Mouse (Mus musculus): ENCODE measurements around the gene Zan. TPM values are rescaled to one million over a fixed set of nuclear protein-coding genes. Genes with fewer than 3 reads are reported as not detected.

Zan gene
- polyA plus RNA-seq, 1 experiment from 2014 or later = 0.05 TPM

DNA sequence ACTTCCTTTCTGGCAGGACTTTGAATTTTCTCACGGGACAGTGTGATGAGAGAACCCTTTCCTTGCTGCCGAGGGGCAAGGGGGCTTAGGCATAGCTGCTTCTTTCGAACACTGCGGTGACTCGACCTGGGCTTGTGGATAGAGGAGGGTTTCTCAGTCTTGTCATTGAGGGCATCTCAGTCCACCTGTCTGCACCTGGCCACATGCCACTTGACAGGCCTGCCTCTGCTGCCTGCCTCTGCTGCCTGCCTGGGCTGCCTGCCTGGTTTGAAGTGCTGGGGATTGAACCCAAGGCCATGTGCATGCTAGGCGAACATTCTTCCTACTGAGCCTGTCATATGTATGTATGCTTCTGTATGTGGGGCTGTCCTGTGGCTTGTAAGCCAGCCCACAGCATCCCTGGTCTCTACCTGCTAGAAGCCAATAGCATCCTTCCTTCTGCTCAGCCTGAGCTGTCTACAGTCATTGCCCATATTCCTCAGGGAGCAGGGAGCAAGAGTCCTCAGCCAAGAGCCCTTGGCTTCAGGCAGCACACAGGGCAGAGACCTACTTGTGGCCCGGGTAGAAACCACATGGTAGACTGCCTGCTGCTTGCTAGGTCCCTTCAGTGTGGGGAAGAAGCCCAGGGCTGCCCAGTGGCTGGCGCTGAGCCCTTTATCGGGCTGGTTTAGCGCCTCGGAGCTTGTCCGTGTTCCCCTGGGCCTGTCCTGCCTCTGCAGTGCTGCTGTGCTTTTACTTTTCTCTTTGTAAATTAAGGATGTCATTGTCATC is 37.3 kb upstream of the Zan start:
- WGBS = 74% methylated on average over 12 of the region's 12 CpGs
- H3K9me3 ChIP-seq (replicated peaks) = no peaks in the 10 kb centered on the region
- ATAC-seq (replicated peaks; ENCODE audit: insufficient number of reproducible peaks, insufficient read depth, low FRiP score, low read depth) = no peak
- no peak overlapping the region for H3K4me2 ChIP-seq
- no peak overlapping the region for H3K9ac ChIP-seq
- no peak overlapping the region for H3K27ac ChIP-seq
- no peaks in the 10 kb centered on the region for H3K27me3 ChIP-seq
- H3K36me3 ChIP-seq = peaks cover 9% of the 10 kb centered on the region; the same call in 1 of the 2 replicates
- no peak overlapping the region for H3K4me3 ChIP-seq
- peaks cover 47% of the 10 kb centered on the region for H3K4me1 ChIP-seq (replicated peaks)

DNA sequence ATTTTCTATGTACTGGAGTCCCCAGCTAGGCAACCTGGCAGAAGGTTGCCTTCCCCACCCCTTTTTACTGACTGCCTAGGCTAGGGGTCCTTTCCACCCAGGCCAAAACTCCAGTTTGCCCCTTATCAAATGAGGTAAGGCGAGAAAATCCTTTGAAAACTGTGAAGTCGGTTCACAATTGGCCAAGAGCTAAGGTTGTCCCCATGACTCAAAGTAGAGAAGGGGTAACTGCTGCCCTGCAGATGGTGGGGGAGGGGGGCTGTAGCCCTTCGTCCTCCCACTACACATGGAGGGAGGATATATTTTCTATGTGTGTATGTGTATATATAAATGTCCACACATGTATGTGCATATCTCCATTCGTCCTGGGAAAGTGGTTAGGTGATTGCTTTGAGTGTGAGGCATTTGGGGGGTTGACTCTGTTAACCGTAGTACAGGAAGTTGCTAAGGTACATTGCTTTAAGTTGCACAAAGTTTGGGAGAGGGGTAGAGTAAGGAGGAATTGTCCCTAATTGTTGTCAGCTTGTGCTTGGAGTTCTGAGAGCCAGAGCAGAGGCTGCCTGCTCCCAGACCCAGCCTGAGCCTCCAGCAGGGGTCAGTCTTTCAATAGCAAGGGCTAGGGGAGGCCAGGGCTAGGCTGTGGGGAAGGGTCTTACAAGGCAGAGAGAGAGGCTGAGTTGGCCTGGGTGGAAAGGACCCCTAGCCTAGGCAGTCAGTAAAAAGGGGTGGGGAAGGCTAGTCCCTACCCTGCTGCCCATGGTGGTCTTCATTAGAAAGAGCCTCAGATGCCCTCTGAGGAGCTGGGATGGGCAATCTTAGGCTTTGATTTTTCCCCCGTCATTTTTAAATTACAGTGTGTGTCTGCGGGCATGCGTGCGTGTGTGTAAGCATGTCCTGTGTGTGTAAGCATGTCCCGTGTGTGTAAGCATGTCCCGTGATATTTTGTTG is 36.3 kb upstream of the Zan start:
- ATAC-seq (replicated peaks; ENCODE audit: insufficient number of reproducible peaks, insufficient read depth, low FRiP score, low read depth) = no peak
- Histone ChIP-seq H3K27ac (no peak overlapping the region), H3K4me2 (no peak overlapping the region), H3K27me3 (no peaks in the 10 kb centered on the region), H3K4me1 (replicated peaks) (peaks cover 47% of the 10 kb centered on the region), H3K9me3 (replicated peaks) (no peaks in the 10 kb centered on the region), H3K36me3 (no peaks in the 10 kb centered on the region), H3K9ac (0 out of 2 replicates have a peak overlapping the region, but pooled peaks have one; percentile 21), H3K4me3 (no peak overlapping the region)
- 72% methylated on average over 11 of the region's 11 CpGs for WGBS

DNA sequence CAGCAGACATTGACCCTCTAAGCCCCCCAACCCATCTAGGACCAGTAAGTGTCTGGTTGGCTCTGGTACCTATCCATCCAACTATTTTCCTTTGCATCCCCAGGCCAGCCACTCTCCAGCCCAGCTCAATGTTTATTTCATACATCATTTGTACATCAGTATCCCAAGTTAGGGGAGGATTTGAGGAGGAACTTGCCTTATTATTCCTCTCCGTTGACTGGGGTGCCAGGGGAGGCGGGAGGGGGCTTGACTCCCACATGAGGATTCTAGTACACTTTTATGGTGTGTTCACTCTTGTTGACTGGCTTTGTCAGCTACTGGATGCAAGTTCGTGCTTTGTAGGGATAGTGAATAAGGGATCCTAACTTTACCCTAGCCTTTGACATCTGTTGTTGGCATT is 34.8 kb upstream of the Zan start:
- Histone ChIP-seq H3K36me3 (no peaks in the 10 kb centered on the region), H3K4me1 (replicated peaks) (peaks cover 47% of the 10 kb centered on the region), H3K4me3 (peak overlapping the region; percentile 93), H3K9me3 (replicated peaks) (no peaks in the 10 kb centered on the region), H3K27ac (no peak overlapping the region), H3K27me3 (no peaks in the 10 kb centered on the region), H3K9ac (no peak overlapping the region; the same call in 1 of the 2 replicates), H3K4me2 (peak overlapping the region; percentile 86)
- WGBS = 64% methylated on average over 3 of the region's 3 CpGs
- ATAC-seq (replicated peaks; ENCODE audit: insufficient number of reproducible peaks, insufficient read depth, low FRiP score, low read depth) = no peak

DNA sequence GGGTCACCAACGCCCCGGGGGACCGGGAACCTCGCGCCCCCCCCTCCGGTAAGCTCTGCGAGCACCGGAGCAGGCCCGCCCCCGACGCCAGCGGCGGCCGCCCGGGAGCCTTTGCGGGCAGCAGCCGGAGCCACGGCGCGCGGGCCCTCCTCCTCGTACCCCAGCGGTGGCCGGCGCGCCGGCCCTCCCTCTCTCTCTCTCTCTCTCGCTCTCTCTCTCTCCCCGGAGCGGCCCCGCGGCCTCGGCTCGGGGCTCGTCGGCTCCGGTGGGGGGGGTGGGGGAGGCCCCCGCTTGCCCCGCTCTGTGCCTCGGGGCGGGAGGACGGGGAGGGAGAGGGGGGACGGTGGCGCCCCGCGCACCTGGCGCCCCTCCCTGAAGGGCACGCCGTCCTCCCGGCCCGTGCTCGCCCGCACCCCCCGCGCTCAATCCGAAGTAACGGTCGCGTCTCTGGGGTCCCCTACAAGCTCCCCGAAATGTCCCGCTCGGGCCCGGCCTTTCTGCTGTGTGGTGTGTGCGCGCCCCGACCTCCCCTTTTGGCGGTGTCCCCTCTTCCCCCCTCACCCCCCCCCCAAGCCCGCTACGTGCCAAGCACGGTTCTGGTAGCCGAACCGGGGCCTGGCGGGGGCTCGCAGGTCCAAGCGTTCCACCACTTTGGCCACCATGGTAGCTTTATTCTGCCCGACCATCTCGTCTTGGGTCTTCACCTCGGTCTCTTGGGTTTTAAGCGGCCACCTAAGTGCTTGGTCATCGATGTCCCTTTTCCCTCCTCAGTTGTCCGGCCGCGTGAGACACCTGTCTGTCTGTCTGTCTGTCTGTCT is 33.9 kb upstream of the Zan start:
- Histone ChIP-seq H3K36me3 (no peaks in the 10 kb centered on the region), H3K27me3 (no peaks in the 10 kb centered on the region), H3K9ac (peak overlapping the region; percentile 94), H3K27ac (peak overlapping the region; percentile 87), H3K9me3 (replicated peaks) (no peaks in the 10 kb centered on the region), H3K4me1 (replicated peaks) (peaks cover 47% of the 10 kb centered on the region), H3K4me3 (peak overlapping the region; percentile 93), H3K4me2 (peak overlapping the region; percentile 86)
- WGBS = under 1% methylated on average over 51 of the region's 83 CpGs
- ATAC-seq (replicated peaks; ENCODE audit: insufficient number of reproducible peaks, insufficient read depth, low FRiP score, low read depth) = peak; percentile 55

DNA sequence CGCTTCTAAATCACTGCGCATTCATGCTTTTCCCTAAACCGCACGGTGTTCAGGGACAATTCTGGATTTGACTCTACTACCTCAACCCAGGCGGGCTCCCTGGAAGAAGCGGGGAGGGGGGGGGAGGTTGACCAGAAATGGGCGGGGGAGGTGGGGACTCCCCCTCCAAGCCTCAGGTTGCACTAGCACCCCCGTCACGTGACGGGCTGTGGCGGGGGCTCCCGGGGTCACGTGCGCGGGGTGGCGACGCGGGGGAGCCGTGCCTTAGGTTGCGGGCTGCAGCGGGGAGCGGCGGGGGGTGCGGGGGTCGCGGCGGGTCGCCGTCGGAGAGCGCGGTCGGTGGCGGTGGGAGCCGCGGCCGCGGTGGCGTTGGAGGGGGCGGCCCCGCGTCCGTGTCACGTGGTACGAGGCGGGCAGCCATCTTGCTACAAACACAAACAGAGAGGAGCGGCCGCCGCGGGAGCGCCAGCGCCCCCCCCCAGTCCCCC is 33.2 kb upstream of the Zan start:
- Histone ChIP-seq H3K36me3 (no peaks in the 10 kb centered on the region), H3K27me3 (no peaks in the 10 kb centered on the region), H3K4me3 (peak overlapping the region; percentile 93), H3K4me2 (peak overlapping the region; percentile 86), H3K9me3 (replicated peaks) (no peaks in the 10 kb centered on the region), H3K4me1 (replicated peaks) (peaks cover 45% of the 10 kb centered on the region), H3K9ac (peak overlapping the region; percentile 94), H3K27ac (peak overlapping the region; percentile 87)
- ATAC-seq (replicated peaks; ENCODE audit: insufficient number of reproducible peaks, insufficient read depth, low FRiP score, low read depth) = peak; percentile 73
- WGBS = 3% methylated on average over 23 of the region's 52 CpGs

DNA sequence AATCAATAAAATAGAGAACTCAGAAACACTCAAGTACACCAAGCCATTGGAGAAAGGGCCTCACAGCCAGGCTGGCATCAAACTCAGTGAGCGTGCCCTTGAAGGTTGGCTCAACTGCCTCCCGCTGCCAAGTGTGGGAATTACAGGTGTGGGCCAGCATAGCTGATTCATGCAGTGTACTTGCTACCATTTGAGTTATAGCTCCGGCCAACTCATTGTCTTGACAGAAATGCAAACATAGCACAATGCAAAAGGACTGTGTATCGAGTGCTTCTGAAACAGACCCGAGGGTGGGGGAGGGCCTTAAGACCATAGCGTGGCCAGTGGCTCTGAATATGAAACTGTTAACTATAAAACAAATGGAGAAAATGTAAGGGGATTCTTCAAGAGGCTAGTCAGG is 27.2 kb upstream of the Zan start:
- Histone ChIP-seq H3K4me1 (replicated peaks) (peaks cover 18% of the 10 kb centered on the region), H3K4me3 (no peak overlapping the region), H3K9ac (no peak overlapping the region), H3K4me2 (no peak overlapping the region), H3K9me3 (replicated peaks) (no peaks in the 10 kb centered on the region), H3K36me3 (no peaks in the 10 kb centered on the region), H3K27me3 (no peaks in the 10 kb centered on the region), H3K27ac (no peak overlapping the region)
- ATAC-seq (replicated peaks; ENCODE audit: insufficient number of reproducible peaks, insufficient read depth, low FRiP score, low read depth) = no peak
- WGBS = 82% methylated on average over 6 of the region's 6 CpGs

DNA sequence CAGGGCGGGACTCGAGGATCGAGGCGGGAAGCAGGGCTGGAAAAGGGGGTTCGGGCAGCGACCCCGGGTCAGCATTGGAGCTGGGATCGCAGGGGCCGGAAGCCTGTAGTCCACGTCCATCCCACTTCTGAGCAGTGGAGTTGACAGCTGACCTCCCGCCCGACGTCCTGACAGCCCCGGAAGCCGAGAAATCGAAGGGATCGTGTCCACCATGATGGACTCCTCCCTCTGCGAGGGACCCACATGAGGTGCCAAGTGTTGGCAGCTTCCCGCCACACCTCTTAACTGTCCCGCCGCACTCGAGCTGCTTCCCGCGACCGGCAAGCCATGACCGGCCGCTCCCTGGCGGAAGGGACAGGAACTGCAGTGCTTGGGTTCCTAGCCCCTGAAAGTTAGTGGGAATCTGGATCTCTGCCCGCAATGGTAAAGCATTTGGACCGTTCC is 25.8 kb upstream of the Zan start:
- H3K4me1 ChIP-seq (replicated peaks) = peaks cover 18% of the 10 kb centered on the region
- peak overlapping the region; percentile 82 for H3K4me3 ChIP-seq
- under 1% methylated on average over 28 of the region's 30 CpGs for WGBS
- no peaks in the 10 kb centered on the region for H3K36me3 ChIP-seq
- no peaks in the 10 kb centered on the region for H3K27me3 ChIP-seq
- ATAC-seq (replicated peaks; ENCODE audit: insufficient number of reproducible peaks, insufficient read depth, low FRiP score, low read depth) = peak; percentile 88
- no peaks in the 10 kb centered on the region for H3K9me3 ChIP-seq (replicated peaks)
- H3K9ac ChIP-seq = peak overlapping the region; percentile 56
- H3K4me2 ChIP-seq = peak overlapping the region; percentile 77
- H3K27ac ChIP-seq = peak overlapping the region; percentile 99

DNA sequence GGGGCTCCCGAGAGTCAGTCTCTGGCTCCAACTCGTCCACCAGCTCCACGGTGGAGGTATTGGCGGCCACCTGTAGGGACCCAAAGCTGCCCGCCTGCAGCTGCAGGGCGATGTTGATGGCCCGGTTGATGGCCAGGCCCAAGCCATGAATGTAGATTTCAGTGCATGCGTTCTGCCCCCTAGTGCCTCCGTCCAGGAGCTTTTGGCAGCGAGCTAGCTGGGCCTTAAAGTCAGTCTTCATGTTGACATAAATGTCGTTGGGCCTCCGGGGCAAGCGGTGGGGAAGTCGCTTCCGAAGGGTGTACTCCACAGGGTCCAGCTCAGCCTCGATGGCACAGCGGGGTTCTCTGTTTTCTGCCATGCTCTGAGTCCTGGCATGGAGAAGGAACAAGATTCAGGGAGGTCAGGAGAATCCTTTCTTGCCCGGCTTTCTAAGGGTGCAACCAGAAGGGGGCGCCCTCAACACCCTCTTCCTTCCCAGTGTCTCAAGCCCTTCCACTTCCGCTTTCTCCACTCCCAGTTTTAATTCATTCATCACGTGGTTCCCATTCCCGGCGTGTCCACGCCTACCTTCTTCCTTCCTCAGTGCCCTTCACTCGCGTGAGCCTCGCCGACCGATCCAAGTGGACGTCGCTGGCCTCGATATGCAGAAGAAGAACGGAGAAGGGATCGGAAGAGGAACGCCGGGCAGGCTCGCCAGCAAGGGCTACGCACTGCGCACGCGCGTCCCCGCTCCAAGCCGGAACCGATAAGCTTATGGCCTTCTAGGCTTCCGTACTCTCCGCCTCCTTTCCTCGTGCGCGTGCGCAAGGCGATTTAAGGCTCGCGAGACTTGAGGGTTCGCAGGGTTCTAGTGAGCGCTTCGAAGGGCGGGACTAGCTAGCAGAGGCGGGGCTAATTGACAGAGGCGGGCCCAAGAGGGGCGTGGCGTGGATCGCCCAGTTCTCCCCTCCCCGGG is 25.1 kb upstream of the Zan start, which contains the start of gene Pop7:
TSS of gene Pop7 (minus strand) at position 810 of the 958 bp plus-strand sequence.
- ATAC-seq (replicated peaks; ENCODE audit: insufficient number of reproducible peaks, insufficient read depth, low FRiP score, low read depth) = peak; percentile 98
- H3K4me3 ChIP-seq = peak within 1 kb of the TSS; percentile 82
- H3K4me1 ChIP-seq (replicated peaks) = peaks cover 18% of the 10 kb centered on the region
- H3K9me3 ChIP-seq (replicated peaks) = no peaks in the 10 kb centered on the region
- H3K9ac ChIP-seq = peak within 1 kb of the TSS; percentile 72
- no peaks in the 10 kb centered on the region for H3K27me3 ChIP-seq
- peak within 1 kb of the TSS; percentile 77 for H3K4me2 ChIP-seq
- whole genome bisulfite sequencing = 3% methylated on average over 64 of the region's 64 CpGs
- peak within 1 kb of the TSS; percentile 99 for H3K27ac ChIP-seq
- H3K36me3 ChIP-seq = no peaks in the 10 kb centered on the region

DNA sequence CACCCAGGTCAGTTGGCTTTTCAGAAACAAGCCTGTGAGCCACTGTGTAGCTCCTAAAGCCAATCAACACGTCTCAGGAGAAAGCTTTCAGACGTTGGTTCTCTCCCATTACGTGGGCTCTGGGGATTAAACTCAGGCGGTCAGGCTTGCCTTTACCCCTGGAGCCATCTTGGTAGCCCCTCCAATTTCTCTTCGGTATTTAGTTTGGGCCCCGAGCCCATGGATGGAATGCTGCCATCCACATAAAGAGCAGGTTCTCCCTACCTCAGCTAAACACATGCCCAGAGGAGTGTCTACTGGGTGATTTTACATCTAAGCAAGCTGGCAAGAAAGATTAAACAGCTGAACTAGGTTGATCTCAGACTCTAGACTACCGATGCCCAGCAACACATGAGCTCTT is 23.3 kb upstream of the Zan start:
- peaks cover 18% of the 10 kb centered on the region for H3K4me1 ChIP-seq (replicated peaks)
- H3K27me3 ChIP-seq = no peaks in the 10 kb centered on the region
- no peak overlapping the region for H3K9ac ChIP-seq
- no peaks in the 10 kb centered on the region for H3K9me3 ChIP-seq (replicated peaks)
- no peaks in the 10 kb centered on the region for H3K36me3 ChIP-seq
- no peak overlapping the region for H3K4me2 ChIP-seq
- H3K4me3 ChIP-seq = no peak overlapping the region
- WGBS = 86% methylated on average over 7 of the region's 7 CpGs
- H3K27ac ChIP-seq = no peak overlapping the region
- no peak for ATAC-seq (replicated peaks; ENCODE audit: insufficient number of reproducible peaks, insufficient read depth, low FRiP score, low read depth)

DNA sequence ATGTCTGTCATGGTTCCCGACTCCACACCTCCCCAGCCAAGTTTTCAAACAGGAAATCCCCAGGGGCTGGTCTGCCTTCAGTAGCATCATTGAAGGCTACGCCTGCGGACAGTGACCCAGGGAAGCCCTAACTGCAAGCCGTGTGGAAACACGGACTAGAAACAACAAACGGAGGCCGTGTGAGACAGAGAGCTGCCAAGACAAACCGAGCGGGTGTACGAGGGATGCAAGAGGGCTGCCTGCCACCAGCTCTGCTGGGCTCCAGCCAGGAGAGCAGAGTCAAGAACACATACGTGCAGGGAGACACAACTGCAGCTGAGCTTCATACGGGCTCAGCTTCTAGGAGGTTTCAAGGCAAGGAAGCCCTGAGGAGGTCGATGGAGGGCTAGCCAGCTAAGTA is 17.0 kb upstream of the Zan start:
- no peaks in the 10 kb centered on the region for H3K36me3 ChIP-seq
- peak; percentile 76; the same call in 1 of the 2 replicates for ATAC-seq (replicated peaks; ENCODE audit: insufficient number of reproducible peaks, insufficient read depth, low FRiP score, low read depth)
- no peaks in the 10 kb centered on the region for H3K4me1 ChIP-seq (replicated peaks)
- H3K27ac ChIP-seq = no peak overlapping the region
- no peaks in the 10 kb centered on the region for H3K27me3 ChIP-seq
- no peaks in the 10 kb centered on the region for H3K9me3 ChIP-seq (replicated peaks)
- 45% methylated on average over 13 of the region's 13 CpGs for WGBS
- no peak overlapping the region for H3K4me2 ChIP-seq
- H3K4me3 ChIP-seq = no peak overlapping the region
- no peak overlapping the region for H3K9ac ChIP-seq

All from heart, embryonic 15.5 days (tissue).